16 mouse cellular contexts compared by ENCODE assay signal in genomic region chr11:3431515-3431914, GRCm38 (mm10).
"Had no signal": no experiment of that assay in that cellular context is flagged by ENCODE, and none has a peak within 500 bp of the region (broad histone marks: within the 10 kb centered on the region; RNA-seq: fewer than 3 reads in every experiment).

No protein-coding gene starts in this region.

- H3K27me3 ChIP-seq: neural tube, embryonic 13.5 days; neural tube, embryonic 15.5 days; stomach, embryonic 15.5 days had no signal

- H3K4me3 ChIP-seq: neural tube, embryonic 13.5 days; neural tube, embryonic 15.5 days; stomach, embryonic 15.5 days had no signal

- DNase-seq: retina, postnatal 1 day; right cerebral cortex, adult 18-20 months; right cerebral cortex, postnatal 14 days; right cerebral cortex, postnatal 25 days; right cerebral cortex, postnatal 4 days; spleen, adult 18-20 months; thymus, adult 18-20 months; thymus, adult 2 months; thymus, postnatal 14 days; thymus, postnatal 25 days; thymus, postnatal 36 days; thymus, postnatal 4 days had no signal

- H3K36me3 ChIP-seq: neural tube, embryonic 15.5 days; stomach, embryonic 15.5 days had no signal

- H3K9me3 ChIP-seq: neural tube, embryonic 13.5 days; neural tube, embryonic 15.5 days; stomach, embryonic 15.5 days had no signal

- H3K4me1 ChIP-seq: neural tube, embryonic 13.5 days; neural tube, embryonic 15.5 days; stomach, embryonic 15.5 days had no signal

- H3K4me2 ChIP-seq: neural tube, embryonic 13.5 days; neural tube, embryonic 15.5 days; stomach, embryonic 15.5 days had no signal

- H3K27ac ChIP-seq: neural tube, embryonic 13.5 days; neural tube, embryonic 15.5 days; stomach, embryonic 15.5 days; stomach, postnatal 0 days had no signal

- H3K9ac ChIP-seq: neural tube, embryonic 13.5 days; neural tube, embryonic 15.5 days; stomach, embryonic 15.5 days had no signal
